Mouse (Mus musculus): ENCODE data around the gene Hoxd11.

DNA sequence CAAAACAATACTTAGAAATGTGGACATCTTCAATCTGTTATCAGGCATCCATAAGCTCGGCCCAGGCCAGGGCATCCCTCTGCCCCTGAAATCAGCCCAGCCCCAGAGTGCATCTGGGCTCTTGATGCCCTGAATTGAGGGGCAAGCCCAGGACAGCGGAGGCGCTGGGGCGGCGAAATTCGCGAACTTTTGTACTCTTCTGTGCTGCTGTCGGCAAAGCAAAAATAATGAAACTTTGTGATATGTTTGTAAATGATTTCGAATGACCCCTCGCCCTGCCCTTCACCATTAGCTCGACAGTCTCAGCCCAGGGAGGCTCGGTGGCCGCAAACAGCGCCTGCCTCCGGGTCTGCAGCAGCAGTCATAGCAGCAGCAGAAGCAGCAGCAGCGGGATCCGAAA, 45.8 kb downstream of the Hoxd11 start:
- no peak for TF ChIP-seq POLR2A (IDR thresholded peaks at IDR 0.05; ENCODE audit: low read depth, low read length)
- TF ChIP-seq CTCF (IDR thresholded peaks at IDR 0.05; ENCODE audit: extremely low read depth, insufficient read depth, insufficient read length, insufficient replicate concordance): no peak
